Mouse (Mus musculus) C2C12 (cell line): ENCODE measurements around the gene Gm49711. TPM values are rescaled to one million over a fixed set of nuclear protein-coding genes. Genes with fewer than 3 reads are reported as not detected.

ENCODE experiments used
- H3K27me3 ChIP-seq: one replicate; pipeline ENCODE4 v1.6.1; 2011; ENCODE audit not compliant: control insufficient read depth, insufficient read depth, insufficient read length
- H3K36me3 ChIP-seq: one replicate; pipeline ENCODE4 v1.6.1; 2011; ENCODE audit not compliant: control insufficient read depth, insufficient read depth
- H3K4me3 ChIP-seq: one replicate; pipeline ENCODE4 v1.5.1; 2011; ENCODE audit warnings: mild to moderate bottlenecking, control low read depth; ENCODE audit not compliant: poor library complexity, insufficient read depth, severe bottlenecking
- H3K79me2 ChIP-seq: one replicate; pipeline ENCODE4 v1.6.1; 2011; ENCODE audit not compliant: control insufficient read depth, insufficient read depth
- H3K79me3 ChIP-seq: one replicate; pipeline ENCODE4 v1.6.1; 2011; ENCODE audit warnings: low read depth, control low read depth
- H3ac ChIP-seq: one replicate; pipeline ENCODE3; 2011; ENCODE audit warnings: low read depth; ENCODE audit not compliant: control insufficient read depth, insufficient read length
- CEBPB ChIP-seq: IDR thresholded peaks from one replicate; pipeline ENCODE4 v1.6.1; 2011; ENCODE audit warnings: low read depth, mild to moderate bottlenecking, control low read depth, moderate library complexity
- CTCF ChIP-seq: IDR thresholded peaks from one replicate; pipeline ENCODE4 v1.5.1; 2011; ENCODE audit not compliant: control insufficient read depth, insufficient read depth, insufficient read length
- FOSL1 ChIP-seq: IDR thresholded peaks from one replicate; pipeline ENCODE4 v1.8.0; 2011; ENCODE audit warnings: mild to moderate bottlenecking, low read length; ENCODE audit not compliant: poor library complexity, insufficient read depth, severe bottlenecking
- MAX ChIP-seq: IDR thresholded peaks from one replicate; pipeline ENCODE4 v1.6.1; 2011; ENCODE audit warnings: mild to moderate bottlenecking, control low read depth
- MYOD1 ChIP-seq: IDR thresholded peaks from one replicate; pipeline ENCODE4 v1.6.1; 2011; ENCODE audit warnings: low read depth; ENCODE audit not compliant: control insufficient read depth, insufficient read length
- MYOG ChIP-seq: IDR thresholded peaks from one replicate; pipeline ENCODE4 v1.6.1; 2011; ENCODE audit not compliant: control insufficient read depth, insufficient read length; ENCODE audit errors: extremely low read depth
- USF1 ChIP-seq: IDR thresholded peaks from one replicate; pipeline ENCODE4 v1.6.1; 2011; ENCODE audit warnings: low read depth, mild to moderate bottlenecking, control low read depth, moderate library complexity
- polyA plus RNA-seq: library from polyadenylated mRNA; unstranded; fragments of >200 nt; fragmentation: generic; extraction: Trizol; gene quantifications from one replicate; pipeline ENCODE4 v1.2.1, GENCODE M21; 2012; ENCODE audit warnings: missing spikeins

Gm49711 gene
- polyA plus RNA-seq, 1 experiment = 0.09 TPM

GRCm38 (mm10) chr16:92158461-92159091 lies 100.5 kb downstream of the Gm49711 start:
- no peaks in the 10 kb centered on the region for H3K79me3 ChIP-seq
- TF ChIP-seq MAX (no peak), USF1 (no peak), CEBPB (no peak), CTCF (no peak), MYOG (no peak), FOSL1 (no peak), MYOD1 (no peak)
- H3K4me3 ChIP-seq = no peak overlapping the region
- no peaks in the 10 kb centered on the region for H3K36me3 ChIP-seq
- H3K27me3 ChIP-seq = no peaks in the 10 kb centered on the region
- H3K79me2 ChIP-seq = no peaks in the 10 kb centered on the region
- H3ac ChIP-seq = no peak overlapping the region

GRCm38 (mm10) chr16:92159114-92159513 lies 101.0 kb downstream of the Gm49711 start:
- H3K79me2 ChIP-seq = no peaks in the 10 kb centered on the region
- TF ChIP-seq MAX (no peak), CTCF (no peak), CEBPB (no peak), MYOG (no peak), MYOD1 (no peak), FOSL1 (no peak)

GRCm38 (mm10) chr16:92162289-92162688 lies 104.2 kb downstream of the Gm49711 start:
- Histone ChIP-seq H3ac (no peak overlapping the region), H3K79me3 (no peaks in the 10 kb centered on the region), H3K36me3 (no peaks in the 10 kb centered on the region), H3K79me2 (no peaks in the 10 kb centered on the region), H3K4me3 (no peak overlapping the region), H3K27me3 (no peaks in the 10 kb centered on the region)
- TF ChIP-seq MAX (no peak), CEBPB (no peak), MYOG (no peak), MYOD1 (no peak), CTCF (no peak), USF1 (no peak), FOSL1 (no peak)

More at GRCm38 (mm10) chr16:92159114-92159513, 101.0 kb downstream of the Gm49711 start:
- Histone ChIP-seq H3K4me3 (no peak overlapping the region), H3ac (no peak overlapping the region), H3K36me3 (no peaks in the 10 kb centered on the region), H3K79me3 (no peaks in the 10 kb centered on the region), H3K27me3 (no peaks in the 10 kb centered on the region)

GRCm38 (mm10) chr16:92163545-92163944 lies 105.4 kb downstream of the Gm49711 start:
- Histone ChIP-seq H3K36me3 (no peaks in the 10 kb centered on the region), H3ac (no peak overlapping the region), H3K27me3 (no peaks in the 10 kb centered on the region), H3K79me2 (no peaks in the 10 kb centered on the region), H3K79me3 (no peaks in the 10 kb centered on the region), H3K4me3 (no peak overlapping the region)
- no peak for TF ChIP-seq FOSL1

- Histone ChIP-seq H3K79me3 (no peaks in the 10 kb centered on the region), H3K4me3 (no peak overlapping the region), H3K36me3 (no peaks in the 10 kb centered on the region), H3ac (no peak overlapping the region), H3K27me3 (no peaks in the 10 kb centered on the region), H3K79me2 (no peaks in the 10 kb centered on the region)
- TF ChIP-seq MAX (no peak), MYOG (no peak), FOSL1 (no peak), CEBPB (no peak), MYOD1 (no peak), USF1 (no peak), CTCF (no peak)
These were observed 117.9 kb downstream of the Gm49711 start for GRCm38 (mm10) chr16:92176052-92176451.

GRCm38 (mm10) chr16:92177718-92178117 lies 119.6 kb downstream of the Gm49711 start:
- TF ChIP-seq CTCF (no peak), CEBPB (no peak), MYOG (no peak), MYOD1 (no peak), MAX (no peak), FOSL1 (no peak), USF1 (no peak)
- no peaks in the 10 kb centered on the region for H3K79me2 ChIP-seq
- H3K36me3 ChIP-seq = no peaks in the 10 kb centered on the region
- no peaks in the 10 kb centered on the region for H3K27me3 ChIP-seq
- no peak overlapping the region for H3ac ChIP-seq
- H3K79me3 ChIP-seq = no peaks in the 10 kb centered on the region
- no peak overlapping the region for H3K4me3 ChIP-seq
